Mouse (Mus musculus) bone marrow macrophage, adult 2 months (primary cell): ENCODE results near the gene Tgfbrap1.
"Not testable (repeated sequence)": the region's sequence is repeated elsewhere in the genome, so short reads cannot be mapped to it uniquely, and the experiment has no call there.

Source experiments
- CTCF ChIP-seq: IDR thresholded peaks from 2 replicates; pipeline ENCODE4 v1.5.1; 2012; ENCODE audit warnings: low read depth, mild to moderate bottlenecking, low read length, moderate library complexity
- POLR2A ChIP-seq: IDR thresholded peaks from 2 replicates; pipeline ENCODE4 v1.6.1; 2012; ENCODE audit warnings: mild to moderate bottlenecking, low read depth, low read length, borderline replicate concordance

DNA sequence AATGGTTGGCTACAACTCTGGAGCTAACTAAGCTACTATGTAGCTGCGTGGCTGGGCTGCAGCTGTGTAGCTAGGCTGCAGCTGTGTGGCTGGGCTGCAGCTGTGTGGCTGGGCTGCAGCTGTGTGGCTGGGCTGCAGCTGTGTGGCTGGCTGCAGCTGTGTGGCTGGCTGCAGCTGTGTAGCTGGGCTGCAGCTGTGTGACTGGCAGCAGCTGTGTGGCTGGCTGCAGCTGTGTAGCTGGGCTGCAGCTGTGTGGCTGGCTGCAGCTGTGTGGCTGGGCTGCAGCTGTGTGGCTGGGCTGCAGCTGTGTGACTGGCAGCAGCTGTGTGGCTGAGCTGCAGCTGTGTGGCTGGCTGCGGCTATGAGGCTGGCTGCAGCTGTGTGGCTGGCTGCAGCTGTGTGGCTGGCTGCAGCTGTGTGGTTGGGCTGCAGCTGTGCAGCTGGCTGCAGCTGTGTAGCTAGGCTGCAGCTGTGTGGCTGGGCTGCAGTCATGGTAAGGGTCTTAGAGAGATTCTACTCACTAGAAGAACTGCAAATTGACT is 38.1 kb upstream of the Tgfbrap1 start:
- not testable (repeated sequence) for TF ChIP-seq CTCF, POLR2A
